Mouse (Mus musculus) WW6 (cell line): Measurements from ENCODE around the gene Ggt1.

Experiments
- DNase-seq: peaks from one replicate; pipeline ENCODE4 v3.0.0-alpha.2; 2013; ENCODE audit warnings: low read depth, low spot score

Gene Ggt1

GRCm38 (mm10) chr10:75573181-75573580, 11.8 kb downstream of the Ggt1 start:
- DNase-seq, result no peak

- DNase-seq, result no peak
Observed at GRCm38 (mm10) chr10:75573965-75574364, 12.6 kb downstream of the Ggt1 start.

- DNase-seq, result no peak
Observed at GRCm38 (mm10) chr10:75579129-75579528, 17.7 kb downstream of the Ggt1 start.

GRCm38 (mm10) chr10:75585876-75586552, 24.6 kb downstream of the Ggt1 start:
- DNase-seq, result peak; percentile 70

GRCm38 (mm10) chr10:75586553-75586879, 25.1 kb downstream of the Ggt1 start:
- DNase-seq, result no peak

- DNase-seq, result no peak
Observed at GRCm38 (mm10) chr10:75587781-75588180, 26.4 kb downstream of the Ggt1 start.

GRCm38 (mm10) chr10:75588336-75588735, 26.9 kb downstream of the Ggt1 start:
- DNase-seq, result no peak

GRCm38 (mm10) chr10:75589129-75589528, 27.7 kb downstream of the Ggt1 start, which contains the start of gene Ggt5:
TSS of gene Ggt5 (plus strand) at chr10:75589340.
- no peak for DNase-seq

GRCm38 (mm10) chr10:75589651-75590050, 28.2 kb downstream of the Ggt1 start:
- DNase-seq, result no peak

GRCm38 (mm10) chr10:75591211-75591894, 29.9 kb downstream of the Ggt1 start:
- DNase-seq, result no peak

GRCm38 (mm10) chr10:75592585-75592984, 31.2 kb downstream of the Ggt1 start:
- no peak for DNase-seq

- DNase-seq, result no peak
Observed at GRCm38 (mm10) chr10:75595981-75596380, 34.6 kb downstream of the Ggt1 start.

- DNase-seq, result no peak
Observed at GRCm38 (mm10) chr10:75600189-75600730, 38.9 kb downstream of the Ggt1 start.

GRCm38 (mm10) chr10:75605162-75605846, 43.9 kb downstream of the Ggt1 start:
- peak; percentile 42 for DNase-seq

- no peak for DNase-seq
Observed at GRCm38 (mm10) chr10:75607253-75607652, 45.8 kb downstream of the Ggt1 start.

GRCm38 (mm10) chr10:75608975-75609374, 47.6 kb downstream of the Ggt1 start:
- no peak for DNase-seq

- no peak for DNase-seq
Observed at GRCm38 (mm10) chr10:75610486-75610885, 49.1 kb downstream of the Ggt1 start.

- no peak for DNase-seq
Observed at GRCm38 (mm10) chr10:75616044-75616443, 54.6 kb downstream of the Ggt1 start.

GRCm38 (mm10) chr10:75620818-75621217, 59.4 kb downstream of the Ggt1 start:
- no peak for DNase-seq

GRCm38 (mm10) chr10:75625920-75626319, 64.5 kb downstream of the Ggt1 start:
- DNase-seq, result no peak

GRCm38 (mm10) chr10:75626991-75627390, 65.6 kb downstream of the Ggt1 start:
- no peak for DNase-seq

GRCm38 (mm10) chr10:75627490-75627889, 66.1 kb downstream of the Ggt1 start:
- no peak for DNase-seq
